Mouse (Mus musculus) embryonic fibroblast, embryonic 13.5 days (primary cell): ENCODE results near the gene Wasl. TPM values are rescaled to one million over a fixed set of nuclear protein-coding genes. Genes with fewer than 3 reads are reported as not detected.

Source experiments
- H3K27ac ChIP-seq: 2 replicates; pipeline ENCODE4 v1.5.1; 2012; ENCODE audit warnings: low read length, control low read depth, inconsistent platforms; ENCODE audit not compliant: insufficient read depth
- H3K4me1 ChIP-seq: 2 replicates; pipeline ENCODE4 v1.6.1; 2011; ENCODE audit warnings: low read length; ENCODE audit not compliant: control insufficient read depth, insufficient read depth
- H3K4me3 ChIP-seq: 2 replicates; pipeline ENCODE4 v1.5.1; 2011; ENCODE audit warnings: mild to moderate bottlenecking, control low read depth, low read length; ENCODE audit not compliant: insufficient read depth
- CTCF ChIP-seq: IDR thresholded peaks from 2 replicates; pipeline ENCODE4 v1.5.1; 2011; ENCODE audit warnings: mild to moderate bottlenecking, control low read depth, low read length, moderate library complexity, borderline replicate concordance; ENCODE audit not compliant: insufficient read depth
- POLR2A ChIP-seq: IDR thresholded peaks from 2 replicates; pipeline ENCODE4 v1.6.1; 2011; ENCODE audit warnings: low read depth, mild to moderate bottlenecking, control low read depth, low read length, moderate library complexity
- polyA plus RNA-seq: library from polyadenylated mRNA; stranded (reverse); fragments of >200 nt; gene quantifications from 2 replicates; pipeline ENCODE4 v1.2.4, GENCODE M21; 2011; ENCODE audit warnings: low read depth; ENCODE audit not compliant: missing spikeins, insufficient read length

The Wasl gene
- polyA plus RNA-seq, 1 experiment: 45.4 TPM

DNA sequence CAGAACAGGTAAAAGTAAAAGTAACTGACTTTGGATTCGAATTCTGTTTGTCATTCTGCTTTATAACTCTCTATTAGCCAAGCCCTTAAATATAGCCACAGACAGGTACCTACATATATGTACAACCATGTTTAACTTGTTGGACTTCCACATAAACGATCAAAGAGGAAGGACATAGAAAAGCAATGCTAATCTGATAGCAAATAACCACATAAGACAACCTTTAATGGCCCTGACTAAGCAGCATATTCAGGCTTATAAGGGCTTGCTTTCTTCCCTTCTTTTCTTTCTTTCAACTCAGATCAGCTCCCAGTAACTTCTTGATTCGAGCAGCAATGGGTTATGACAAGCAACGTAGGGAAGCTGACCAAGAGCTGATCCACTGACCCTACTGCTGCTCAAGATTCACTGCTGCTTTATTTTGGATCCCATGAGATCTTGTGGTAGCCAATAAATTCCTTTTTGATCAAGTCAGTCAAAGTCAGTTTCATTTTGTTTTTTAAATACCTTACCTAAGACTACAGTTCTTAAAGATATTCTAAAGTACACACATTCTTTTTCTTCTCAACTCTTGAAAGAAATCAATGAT is 17.6 kb downstream of the Wasl start:
- H3K4me1 ChIP-seq: no peaks in the 10 kb centered on the region
- H3K4me3 ChIP-seq: no peak overlapping the region
- no peak for TF ChIP-seq POLR2A
- TF ChIP-seq CTCF: no peak
- H3K27ac ChIP-seq: no peak overlapping the region

DNA sequence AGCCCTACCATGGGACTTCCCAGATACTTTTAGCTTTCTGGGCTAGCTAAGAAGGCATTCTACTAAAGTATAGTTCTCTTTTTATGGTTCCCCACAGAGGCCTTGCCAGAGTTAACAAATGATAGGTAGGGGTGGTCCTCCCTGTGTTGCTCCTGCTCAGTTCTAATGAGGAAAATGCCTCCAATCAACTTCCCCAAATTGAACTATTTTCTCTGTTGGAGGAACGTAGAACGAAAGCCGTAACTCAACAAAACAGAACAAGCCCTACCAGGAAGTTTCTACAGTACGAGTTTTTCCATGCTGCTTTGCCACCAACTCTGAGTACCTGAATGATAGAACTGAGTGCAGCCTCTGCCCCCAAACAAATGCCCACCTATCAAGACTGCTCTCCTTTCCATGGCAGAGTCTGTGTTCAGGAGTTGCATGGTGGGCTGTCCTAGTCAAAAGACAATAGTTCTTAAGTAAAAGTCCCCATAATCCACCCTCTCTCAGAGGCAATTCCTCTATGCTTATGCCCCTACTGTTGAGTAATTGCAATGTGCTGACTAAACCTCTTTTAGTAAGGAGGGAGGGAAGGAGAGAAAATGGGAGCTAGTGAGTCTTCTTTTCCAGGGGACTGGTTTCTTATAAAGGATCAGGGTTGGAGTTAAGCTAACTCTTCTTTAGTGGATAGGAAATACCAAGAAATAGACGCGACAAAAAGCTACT is 19.3 kb downstream of the Wasl start:
- TF ChIP-seq CTCF (no peak), POLR2A (no peak)
- Histone ChIP-seq H3K27ac (no peak overlapping the region), H3K4me1 (no peaks in the 10 kb centered on the region), H3K4me3 (no peak overlapping the region)

DNA sequence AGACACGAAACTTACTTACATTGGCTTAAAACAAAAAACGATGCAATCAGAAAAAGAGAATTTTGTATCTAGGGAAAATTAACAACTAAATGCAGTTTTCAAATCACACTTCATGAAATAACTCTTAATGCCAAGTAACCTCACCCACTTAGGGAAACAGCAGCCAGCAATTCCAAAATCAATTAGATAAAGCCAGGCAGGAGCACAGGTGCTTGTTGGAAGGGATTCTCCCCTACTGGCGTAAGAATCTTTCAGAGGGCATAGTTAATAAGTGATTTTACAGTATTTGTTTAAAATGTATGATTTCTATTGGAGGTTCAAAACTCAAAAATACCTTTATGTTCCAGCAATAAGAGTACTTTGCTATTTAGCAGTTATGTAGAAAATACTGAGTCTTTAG is 21.8 kb downstream of the Wasl start:
- no peak overlapping the region for H3K27ac ChIP-seq
- no peak for TF ChIP-seq POLR2A
- TF ChIP-seq CTCF: no peak
- no peaks in the 10 kb centered on the region for H3K4me1 ChIP-seq
- no peak overlapping the region for H3K4me3 ChIP-seq

DNA sequence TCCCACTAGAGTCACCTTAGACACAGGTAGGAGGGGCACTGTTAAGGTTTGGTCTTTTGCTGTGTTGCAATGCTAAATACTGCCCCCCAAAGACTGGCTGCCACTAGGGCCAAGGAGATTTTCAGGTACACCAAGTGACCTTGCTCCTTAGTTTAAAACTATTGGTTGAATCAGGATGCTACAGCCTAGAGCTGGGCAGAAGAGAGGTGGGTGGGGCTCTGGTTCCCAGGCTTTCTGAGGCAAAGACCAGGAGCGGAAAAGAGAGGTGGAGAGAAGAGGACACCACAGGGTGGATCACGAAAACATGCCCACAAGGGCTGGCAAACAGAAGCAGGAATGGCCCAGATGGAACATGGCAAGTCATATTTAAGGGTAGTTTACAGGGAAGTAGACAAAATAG is 22.6 kb downstream of the Wasl start:
- TF ChIP-seq CTCF (no peak), POLR2A (no peak)

DNA sequence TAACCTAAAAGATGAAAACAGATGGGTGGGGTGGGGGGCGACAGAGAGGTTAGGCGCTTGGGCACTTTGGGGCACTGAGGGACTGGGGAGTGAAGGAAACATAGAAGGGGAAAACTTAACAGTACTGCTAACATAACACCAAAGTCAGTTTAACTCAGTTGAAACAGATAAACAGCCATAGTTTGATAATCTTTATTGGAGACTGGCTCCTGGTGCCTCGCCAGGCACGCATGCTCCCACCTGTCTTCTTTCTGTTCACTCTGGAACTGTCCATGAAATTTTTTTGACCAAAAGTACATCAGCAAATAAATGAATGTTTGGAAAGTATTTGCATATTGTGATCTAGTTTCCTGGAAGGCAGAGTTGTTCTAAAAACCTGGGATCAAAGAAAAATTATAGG is 23.5 kb downstream of the Wasl start:
- Histone ChIP-seq H3K4me1 (no peaks in the 10 kb centered on the region), H3K4me3 (no peak overlapping the region), H3K27ac (no peak overlapping the region)
- no peak for TF ChIP-seq CTCF
- no peak for TF ChIP-seq POLR2A

More for the DNA sequence above, 22.6 kb downstream of the Wasl start:
- H3K4me1 ChIP-seq: no peaks in the 10 kb centered on the region
- H3K27ac ChIP-seq: no peak overlapping the region
- no peak overlapping the region for H3K4me3 ChIP-seq

DNA sequence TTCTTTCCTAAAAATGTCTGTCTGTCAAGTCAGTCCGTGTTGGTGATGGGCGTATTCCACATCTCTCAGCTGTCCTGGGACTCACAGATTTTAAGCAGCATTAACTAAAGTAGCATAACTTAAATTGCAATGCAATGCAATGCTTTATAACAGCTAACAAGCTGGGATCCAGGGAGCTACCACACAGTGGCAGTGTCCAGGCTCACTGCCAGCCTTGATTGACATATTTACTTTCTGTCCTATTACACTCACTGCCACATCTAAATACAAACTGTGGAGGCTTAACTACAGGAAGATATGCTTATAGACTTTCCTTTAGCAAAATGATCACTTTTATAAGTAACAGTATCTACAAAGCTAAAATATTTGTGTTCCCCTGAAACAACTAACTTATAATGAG is 29.0 kb downstream of the Wasl start:
- H3K4me1 ChIP-seq: no peaks in the 10 kb centered on the region
- TF ChIP-seq CTCF (no peak), POLR2A (no peak)
- no peak overlapping the region for H3K27ac ChIP-seq
- no peak overlapping the region for H3K4me3 ChIP-seq

DNA sequence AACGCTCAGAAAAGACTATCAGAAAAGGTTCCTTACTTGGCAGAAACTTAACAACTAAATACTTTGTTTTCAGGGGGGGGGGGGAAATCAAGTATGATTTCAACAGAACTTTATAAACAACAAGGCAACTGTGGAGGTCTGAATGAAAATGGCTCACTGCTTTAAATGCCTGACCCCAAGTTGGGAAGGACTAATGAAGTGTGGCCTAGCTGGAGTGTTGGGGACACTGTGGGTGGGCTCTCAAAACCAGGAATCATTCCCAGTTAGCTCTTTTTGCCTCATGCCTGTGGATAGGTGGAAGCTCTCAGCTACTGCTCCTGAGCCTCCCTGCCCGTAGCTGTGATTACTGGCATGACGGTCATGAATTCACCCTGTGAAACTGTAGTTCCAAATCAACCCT is 30.7 kb downstream of the Wasl start:
- TF ChIP-seq CTCF: no peak
- no peak for TF ChIP-seq POLR2A

DNA sequence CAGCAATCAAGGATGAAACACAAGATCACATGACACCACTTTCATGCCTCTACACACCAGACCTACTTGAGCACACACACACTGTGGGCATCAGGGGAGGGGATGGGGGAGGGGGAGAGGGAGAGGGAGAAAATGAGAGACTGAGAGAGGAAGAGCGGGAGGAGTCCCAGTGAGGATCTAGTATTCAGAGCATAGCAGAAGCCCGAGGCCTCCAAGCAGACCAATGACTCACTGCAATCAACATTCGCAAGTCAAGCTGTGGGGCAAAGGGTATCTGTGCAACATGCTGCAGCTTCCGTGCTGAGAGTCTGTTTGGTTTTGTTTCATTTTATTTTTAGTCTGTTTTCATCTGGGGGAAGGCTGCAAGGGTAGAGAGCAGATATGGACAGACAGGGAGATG is 32.7 kb downstream of the Wasl start:
- peaks cover 3% of the 10 kb centered on the region; the same call in 1 of the 2 replicates for H3K4me1 ChIP-seq
- no peak overlapping the region for H3K27ac ChIP-seq
- TF ChIP-seq POLR2A: no peak
- TF ChIP-seq CTCF: no peak
- H3K4me3 ChIP-seq: no peak overlapping the region

More for the DNA sequence above, 30.7 kb downstream of the Wasl start:
- H3K4me1 ChIP-seq: peaks cover 3% of the 10 kb centered on the region; the same call in 1 of the 2 replicates
- no peak overlapping the region for H3K4me3 ChIP-seq
- no peak overlapping the region for H3K27ac ChIP-seq

DNA sequence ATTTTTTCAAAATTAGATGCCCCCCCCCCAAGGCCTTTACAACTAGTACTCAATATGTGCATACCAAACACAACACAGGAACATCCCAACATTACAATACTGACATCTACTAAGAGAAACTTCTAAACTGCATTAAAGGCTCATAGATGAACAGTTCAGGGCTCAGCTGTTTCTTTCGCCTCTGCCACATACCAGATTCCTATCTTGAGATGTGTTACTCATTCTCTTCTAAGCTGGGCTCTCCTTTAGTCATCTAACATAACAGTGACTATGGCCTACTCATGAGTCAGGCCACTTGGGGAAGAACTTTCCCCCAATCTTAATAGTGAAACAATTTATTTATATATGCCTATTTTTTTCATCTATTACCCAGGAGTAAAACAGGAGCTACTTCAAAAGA is 36.3 kb downstream of the Wasl start:
- TF ChIP-seq POLR2A (no peak), CTCF (no peak)
- no peak overlapping the region for H3K4me3 ChIP-seq
- no peak overlapping the region for H3K27ac ChIP-seq

DNA sequence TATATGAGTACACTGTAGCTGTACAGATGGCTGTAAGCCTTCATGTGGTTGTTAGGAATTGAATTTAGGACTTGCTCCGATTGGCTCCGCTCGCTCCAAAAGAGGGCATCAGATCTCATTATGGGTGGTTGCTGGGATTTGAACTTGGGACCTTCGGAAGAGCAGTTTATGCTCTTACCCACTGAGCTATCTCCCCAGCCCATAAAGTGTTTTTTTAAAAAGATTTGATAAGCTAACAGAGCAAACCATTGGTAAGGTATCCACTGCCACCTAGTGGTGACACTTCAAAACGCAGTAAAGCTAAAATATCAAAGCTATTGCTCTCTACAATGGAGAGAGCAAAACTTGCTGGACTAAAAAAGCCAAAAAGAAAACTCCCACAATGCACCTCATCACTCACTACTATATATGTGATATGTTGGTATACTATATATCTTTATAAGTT is 37.2 kb downstream of the Wasl start:
- Histone ChIP-seq H3K4me1 (peaks cover 3% of the 10 kb centered on the region; the same call in 1 of the 2 replicates), H3K27ac (no peak overlapping the region), H3K4me3 (no peak overlapping the region)
- TF ChIP-seq CTCF (no peak), POLR2A (no peak)

More for the DNA sequence above, 36.3 kb downstream of the Wasl start:
- peaks cover 3% of the 10 kb centered on the region; the same call in 1 of the 2 replicates for H3K4me1 ChIP-seq

DNA sequence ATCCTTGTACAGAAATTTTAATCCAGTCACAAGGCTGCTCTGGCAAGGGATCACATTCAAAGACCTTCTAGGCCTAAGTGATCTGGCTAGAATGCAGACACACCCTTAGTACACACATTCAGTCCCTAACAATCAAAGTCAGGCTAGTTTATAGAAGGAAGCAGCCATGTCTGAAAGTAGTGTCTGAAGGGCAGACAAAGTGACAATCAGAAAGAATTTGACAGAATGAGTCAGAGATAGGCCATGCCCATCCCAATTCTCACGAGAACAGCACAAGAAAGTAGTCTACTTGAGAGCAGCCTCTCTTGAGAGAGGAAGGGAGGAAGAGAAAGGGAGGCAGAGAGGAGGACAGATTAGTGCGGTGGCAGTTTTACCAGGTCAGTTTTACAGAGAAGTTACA is 42.7 kb downstream of the Wasl start:
- no peak for TF ChIP-seq CTCF
- no peak for TF ChIP-seq POLR2A
- H3K27ac ChIP-seq: peak overlapping the region; percentile 39; the same call in 1 of the 2 replicates
- peaks cover 4% of the 10 kb centered on the region; the same call in 1 of the 2 replicates for H3K4me1 ChIP-seq
- H3K4me3 ChIP-seq: no peak overlapping the region
